In the genomic region with DNA sequence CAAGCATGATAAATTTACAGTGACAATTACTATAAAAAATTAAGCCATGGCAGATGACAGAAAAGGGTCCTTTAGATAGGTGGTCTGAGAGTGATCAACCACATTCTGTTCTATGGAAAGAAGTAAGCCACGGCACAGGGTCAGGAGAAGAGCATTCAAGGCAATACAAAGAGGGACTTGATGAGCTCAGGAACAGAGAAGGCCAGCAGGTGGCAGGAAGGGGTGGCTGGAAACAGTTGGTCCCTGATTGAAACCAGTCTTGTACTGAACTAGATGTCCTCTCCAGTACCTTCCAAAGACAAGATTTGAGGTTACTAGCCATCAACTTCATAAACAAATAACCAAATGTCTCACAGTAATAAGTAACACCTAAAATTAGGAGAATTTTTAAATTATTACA, we compare ENCODE assay signal across 10 mouse cellular contexts. TPM values are rescaled to one million over a fixed set of nuclear protein-coding genes. Genes with fewer than 3 reads are reported as not detected.
DNase-seq lines count a peak whose midpoint lies in the region; ATAC-seq and TF ChIP-seq lines count a peak whose summit lies in the region.
"Had no signal": no experiment of that assay in that cellular context is flagged by ENCODE, and none has a peak within 500 bp of the region (broad histone marks: within the 10 kb centered on the region; RNA-seq: fewer than 3 reads in every experiment).

No protein-coding gene starts in this region.

- no peak overlapping the region for H3K9ac ChIP-seq in liver, adult 2 months (ENCODE audit: low read depth, low read length)
- H3K9ac ChIP-seq in liver, embryonic 12.5 days: no peak overlapping the region
- H3K9ac ChIP-seq in midbrain, embryonic 15.5 days: no peak overlapping the region
- H3K9ac ChIP-seq: lung, embryonic 15.5 days had no signal

- no peaks in the 10 kb centered on the region for H3K27me3 ChIP-seq in liver, adult 2 months (ENCODE audit: control insufficient read depth, insufficient read depth, low read length)
- H3K27me3 ChIP-seq in liver, embryonic 12.5 days (replicated peaks): no peaks in the 10 kb centered on the region; the same call in 1 of the 2 replicates
- 0 out of 2 replicates have a peak, but pooled peaks cover 2% of the 10 kb centered on the region for H3K27me3 ChIP-seq in midbrain, embryonic 15.5 days (replicated peaks)
- H3K27me3 ChIP-seq: lung, embryonic 15.5 days had no signal

- no peak overlapping the region for H3K4me2 ChIP-seq in liver, embryonic 12.5 days
- no peak overlapping the region for H3K4me2 ChIP-seq in midbrain, embryonic 15.5 days
- H3K4me2 ChIP-seq: lung, embryonic 15.5 days had no signal

- no peak for TF ChIP-seq POLR2A in liver, adult 2 months (IDR thresholded peaks at IDR 0.05; ENCODE audit: extremely low read depth, insufficient read depth, low read length)

- H3K9me3 ChIP-seq in liver, embryonic 12.5 days (replicated peaks): no peaks in the 10 kb centered on the region
- no peaks in the 10 kb centered on the region for H3K9me3 ChIP-seq in midbrain, embryonic 15.5 days
- H3K9me3 ChIP-seq: lung, embryonic 15.5 days had no signal

- H3K4me3 ChIP-seq in liver, adult 2 months (ENCODE audit: insufficient read depth, low read depth, low read length): no peak overlapping the region
- H3K4me3 ChIP-seq in liver, embryonic 12.5 days: no peak overlapping the region
- H3K4me3 ChIP-seq in midbrain, embryonic 15.5 days: no peak overlapping the region
- H3K4me3 ChIP-seq: lung, embryonic 15.5 days had no signal

- H3K4me1 ChIP-seq in liver, adult 2 months (ENCODE audit: control insufficient read depth, insufficient read depth, low read length): no peaks in the 10 kb centered on the region
- H3K4me1 ChIP-seq in liver, embryonic 12.5 days: no peaks in the 10 kb centered on the region
- H3K4me1 ChIP-seq in midbrain, embryonic 15.5 days: no peaks in the 10 kb centered on the region
- H3K4me1 ChIP-seq: lung, embryonic 15.5 days had no signal

- ATAC-seq in liver, embryonic 12.5 days: no peak
- peak; percentile 84 for ATAC-seq in megakaryocyte-erythroid progenitor cell, adult 5-6 weeks (replicated peaks; ENCODE audit: low FRiP score, low TSS enrichment, poor library complexity, severe bottlenecking)
- no peak for ATAC-seq in midbrain, embryonic 15.5 days (replicated peaks)
- ATAC-seq in erythroblast, adult 5-6 weeks (replicated peaks; ENCODE audit: low FRiP score, poor library complexity, severe bottlenecking): no peak

- DNase-seq in liver, adult 2 months (ENCODE audit: extremely low read depth, low read depth, low spot score): peak; percentile 19
- peak; percentile 11 for DNase-seq in adrenal gland, adult 8-10 months
- peak; percentile 52 to 67 for DNase-seq in cerebellum, postnatal 25 days
- no peak for DNase-seq in right cerebral cortex, postnatal 14 days

- WGBS in liver, adult 2 months: 43% methylated on average over 1 of the region's 1 CpGs
- WGBS in liver, embryonic 12.5 days (ENCODE audit: insufficient replicate concordance): 54% methylated on average over 1 of the region's 1 CpGs
- WGBS in midbrain, embryonic 15.5 days: 60% methylated on average over 1 of the region's 1 CpGs

- peak; percentile 42 for TF ChIP-seq CTCF in liver, adult 2 months (IDR thresholded peaks at IDR 0.05; ENCODE audit: low read depth, low read length)

- H3K27ac ChIP-seq in liver, adult 2 months (replicated peaks; ENCODE audit: insufficient read depth, low read depth, low read length): no peak overlapping the region
- H3K27ac ChIP-seq in liver, embryonic 12.5 days: no peak overlapping the region
- H3K27ac ChIP-seq in midbrain, embryonic 15.5 days: no peak overlapping the region
- H3K27ac ChIP-seq: lung, embryonic 15.5 days had no signal

- no peaks in the 10 kb centered on the region for H3K36me3 ChIP-seq in liver, adult 2 months (ENCODE audit: control insufficient read depth, insufficient read depth, low read length)
- no peaks in the 10 kb centered on the region for H3K36me3 ChIP-seq in liver, embryonic 12.5 days
- H3K36me3 ChIP-seq in midbrain, embryonic 15.5 days (replicated peaks): no peaks in the 10 kb centered on the region
- H3K36me3 ChIP-seq: lung, embryonic 15.5 days had no signal

- H3K79me2 ChIP-seq in liver, adult 2 months (ENCODE audit: control insufficient read depth, insufficient read depth, low read length): no peaks in the 10 kb centered on the region

RNA-seq across cellular contexts. Expression of gene Gja6, which starts 28.7 kb away (rescaled TPM):
- 0.34 and 0.65 TPM in 2 replicates for total RNA-seq in liver, adult 2 months (2014; rRNA removed)
- 0.04 and 0.11 TPM in 2 replicates for polyA plus RNA-seq in liver, adult 2 months (2012; rRNA removed)
- polyA plus RNA-seq in liver, embryonic 12.5 days (2016; fragmentation: Nextera tagmentation; extraction: Ambion mirVana): 1.1 and 1.2 TPM in 2 replicates
- total RNA-seq in adrenal gland, adult 8-10 months (2022): 1 to 10 TPM in 1 of 4 experiments, under 1 TPM in 3; 0.52 to 1.8 (median 0.67) TPM
- 0.64 TPM in 1 of 2 replicates, not detected in the other for total RNA-seq in megakaryocyte-erythroid progenitor cell, adult 5-6 weeks (2014; fragmentation: Nextera tagmentation)
- 0.08 TPM in 1 of 2 replicates, not detected in the other for total RNA-seq in megakaryocyte-erythroid progenitor cell, adult 5-6 weeks (2017)
- 0.10 and 0.11 TPM in 2 replicates for polyA plus RNA-seq in midbrain, embryonic 15.5 days (2015; fragmentation: Nextera tagmentation; extraction: Ambion mirVana)
- not detected in 2 replicates for total RNA-seq in erythroblast, adult 5-6 weeks (2015; ENCODE audit: low replicate concordance)
- total RNA-seq in erythroblast, adult 5-6 weeks (2017; ENCODE audit: low replicate concordance): not detected in 2 replicates
- polyA plus RNA-seq: heart, embryonic 14.5 days had no signal

RNA-seq across cellular contexts. Expression of gene Cdkl5, which starts 59.0 kb away (rescaled TPM):
- 2.9 and 3.2 TPM in 2 replicates for total RNA-seq in liver, adult 2 months (2014; rRNA removed)
- 0.60 and 0.73 TPM in 2 replicates for polyA plus RNA-seq in liver, adult 2 months (2012; rRNA removed)
- polyA plus RNA-seq in liver, embryonic 12.5 days (2016; fragmentation: Nextera tagmentation; extraction: Ambion mirVana): 0.45 and 0.48 TPM in 2 replicates
- 10 to 100 TPM; 18.9 to 23.7 (median 21.3) TPM for total RNA-seq in adrenal gland, adult 8-10 months (2022)
- total RNA-seq in megakaryocyte-erythroid progenitor cell, adult 5-6 weeks (2014; fragmentation: Nextera tagmentation): 1.6 and 2.2 TPM in 2 replicates
- total RNA-seq in megakaryocyte-erythroid progenitor cell, adult 5-6 weeks (2017): 0.66 and 1.6 TPM in 2 replicates
- 4.2 TPM in 2 replicates for polyA plus RNA-seq in midbrain, embryonic 15.5 days (2015; fragmentation: Nextera tagmentation; extraction: Ambion mirVana)
- total RNA-seq in erythroblast, adult 5-6 weeks (2015; ENCODE audit: low replicate concordance): 0.19 TPM in 1 of 2 replicates, not detected in the other
- total RNA-seq in erythroblast, adult 5-6 weeks (2017; ENCODE audit: low replicate concordance): 0.26 TPM in 1 of 2 replicates, not detected in the other
